Mouse (Mus musculus) skeletal muscle tissue, adult 2 months (tissue): ENCODE data around the gene Coq8b.
A peak's percentile ranks its signal among the peaks of the same experiment; 100 is the strongest.

ENCODE experiments used
- DNase-seq: peaks from one replicate; pipeline ENCODE4 v3.0.0-alpha.2; 2012; ENCODE audit warnings: low read depth, low spot score

Gene Coq8b

GRCm38 (mm10) chr7:27271423-27271822 lies 38.6 kb downstream of the Coq8b start:
- DNase-seq, result no peak

DNA sequence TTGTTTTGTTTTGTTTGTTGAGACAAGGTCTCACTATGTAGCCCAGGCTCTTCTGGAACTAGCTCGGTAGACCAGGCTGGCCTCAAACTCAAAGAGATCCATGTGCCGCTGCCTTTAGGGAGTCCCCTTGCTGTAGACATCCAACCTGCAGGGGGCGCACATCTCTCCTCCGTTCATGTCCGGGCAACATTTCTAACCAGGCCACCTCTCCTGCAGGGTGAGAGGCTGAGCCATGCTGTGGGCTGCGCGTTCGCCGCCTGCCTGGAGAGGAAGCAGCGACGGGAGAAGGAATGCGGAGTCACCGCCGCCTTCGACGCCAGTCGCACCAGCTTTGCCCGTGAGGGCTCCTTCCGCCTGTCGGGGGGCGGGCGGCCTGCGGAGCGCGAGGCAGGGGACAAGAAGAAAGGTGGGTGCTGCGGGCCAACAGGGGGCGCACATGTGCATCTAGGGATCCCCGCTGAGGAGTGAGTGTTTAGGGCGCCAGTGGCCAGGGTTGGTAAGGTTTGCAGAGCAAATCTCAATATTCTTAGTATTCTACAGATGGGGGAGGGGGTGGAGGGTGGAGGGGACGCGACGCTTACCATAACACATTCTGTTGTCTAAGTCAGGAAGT lies 41.0 kb downstream of the Coq8b start:
- DNase-seq, result no peak

DNA sequence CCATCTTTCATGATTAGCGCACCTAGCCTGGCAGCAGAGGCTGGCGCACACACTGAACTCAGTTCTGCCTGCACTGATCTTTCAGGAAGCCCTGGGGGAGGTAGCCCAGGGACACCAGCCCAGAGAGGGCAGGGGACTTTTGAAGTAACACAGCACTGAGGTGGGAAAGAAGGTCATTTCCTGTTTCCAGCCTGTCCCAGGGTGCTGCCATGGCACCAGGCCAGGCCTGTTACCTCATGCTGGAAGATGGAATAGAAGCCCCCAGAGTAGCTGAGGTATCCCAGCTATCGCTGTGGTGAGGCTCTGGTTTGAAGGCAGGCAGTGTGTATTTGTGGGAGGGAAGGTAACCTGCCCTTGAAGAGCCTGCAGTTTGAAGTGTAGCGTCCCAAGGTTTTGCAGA lies 42.1 kb downstream of the Coq8b start:
- DNase-seq, result no peak

- no peak for DNase-seq
Measured at GRCm38 (mm10) chr7:27276021-27276420, 43.2 kb downstream of the Coq8b start.

GRCm38 (mm10) chr7:27277191-27277590 lies 44.4 kb downstream of the Coq8b start:
- no peak for DNase-seq

DNA sequence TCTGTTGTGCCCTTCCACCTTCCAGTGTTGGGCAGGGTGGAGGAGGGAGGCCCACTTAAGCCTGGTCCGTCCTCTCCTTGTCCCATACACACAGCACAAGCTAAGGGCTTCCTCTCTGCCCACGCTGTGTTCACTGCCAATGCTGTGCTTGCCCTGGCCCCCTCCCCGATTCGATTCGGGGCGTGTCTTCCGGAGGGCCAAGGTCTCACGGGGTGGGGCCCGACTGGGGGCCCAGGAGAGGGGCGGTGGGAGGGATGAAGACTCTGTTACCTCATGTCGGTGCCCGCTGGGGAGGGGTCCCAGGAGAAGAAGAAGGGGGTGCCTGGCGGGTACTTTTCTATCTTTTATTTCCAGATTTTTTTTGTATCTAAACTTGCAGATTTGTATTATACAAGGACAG lies 48.9 kb downstream of the Coq8b start:
- DNase-seq, result no peak

DNA sequence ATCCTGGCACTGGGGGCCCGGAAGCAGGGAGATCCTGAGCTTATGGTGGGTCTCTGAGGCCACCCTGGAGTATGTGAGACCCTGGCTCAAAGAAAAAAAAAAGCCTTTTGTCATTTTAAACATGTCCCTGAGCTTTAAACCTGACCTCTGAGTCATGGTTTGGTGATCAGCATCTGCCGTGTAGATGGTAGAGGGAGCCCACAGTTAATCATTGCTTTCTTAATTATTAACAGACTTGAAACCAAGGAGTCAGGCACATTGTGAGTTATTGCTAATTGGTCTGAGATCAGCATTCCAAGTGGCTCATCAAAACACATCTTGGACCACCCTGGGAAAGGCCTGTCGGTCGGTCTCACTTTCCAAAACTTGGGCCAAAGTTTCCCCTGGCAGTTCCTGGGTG lies 49.4 kb downstream of the Coq8b start:
- no peak for DNase-seq

DNA sequence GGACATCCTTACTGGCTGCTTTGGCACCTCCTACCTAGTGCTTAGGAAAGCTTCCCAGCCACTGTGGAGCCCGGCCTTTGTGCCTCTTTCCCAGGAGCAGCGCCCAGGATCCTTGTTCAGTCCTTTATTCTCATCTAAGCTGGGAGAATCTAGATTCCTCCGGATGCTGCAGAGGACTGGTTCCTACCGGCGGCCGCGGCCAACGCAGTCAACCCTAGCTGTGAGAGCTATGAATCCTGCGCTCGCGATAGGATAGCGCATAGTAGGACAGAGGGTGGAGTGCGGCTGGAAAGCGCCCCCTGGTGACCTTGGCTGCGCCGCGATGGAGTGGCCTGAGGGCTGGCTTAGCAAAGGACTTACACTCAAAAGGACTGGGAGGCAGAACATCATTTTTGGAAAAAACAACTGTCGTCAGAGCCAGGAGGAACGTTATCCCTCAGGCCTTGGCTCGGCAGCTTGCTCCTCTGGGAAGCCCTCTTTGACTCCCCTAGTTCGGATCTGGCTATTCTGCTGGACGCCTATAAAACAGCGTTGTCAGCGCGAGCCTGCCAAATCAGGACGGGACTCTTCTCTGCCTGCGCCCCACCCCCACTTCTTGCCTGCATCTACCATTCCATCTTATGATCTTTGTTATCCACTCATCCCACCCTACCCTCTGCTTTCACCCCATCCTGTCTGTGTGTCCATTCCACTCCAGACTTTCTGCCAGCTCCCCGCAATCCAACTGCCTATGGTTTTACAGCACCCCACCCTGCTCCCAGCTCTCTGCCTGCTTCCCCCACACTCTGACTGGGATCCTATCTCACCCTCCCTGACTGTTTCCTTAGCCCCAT lies 52.3 kb downstream of the Coq8b start:
- peak; percentile 73 for DNase-seq

- DNase-seq, result peak; percentile 50
Measured at GRCm38 (mm10) chr7:27285698-27286066, 52.9 kb downstream of the Coq8b start.

DNA sequence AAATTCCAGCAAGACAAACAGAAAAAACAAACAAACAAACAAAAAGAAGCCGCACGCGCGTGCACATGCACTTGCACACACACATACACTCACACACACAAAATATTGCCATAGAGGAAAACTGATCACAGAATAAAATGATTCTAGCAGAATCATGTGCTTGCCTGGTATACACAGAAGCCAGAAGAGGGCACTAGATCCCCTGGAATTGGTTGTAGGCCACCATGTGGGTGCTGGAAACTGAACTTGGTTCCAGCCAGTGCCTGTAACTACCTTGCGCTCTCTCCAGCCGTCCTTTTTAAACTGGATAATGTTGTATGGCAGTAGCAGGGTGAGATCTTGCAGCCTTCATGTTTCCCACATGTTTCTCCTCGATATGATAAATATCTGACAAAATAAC lies 55.9 kb downstream of the Coq8b start:
- DNase-seq, result no peak

DNA sequence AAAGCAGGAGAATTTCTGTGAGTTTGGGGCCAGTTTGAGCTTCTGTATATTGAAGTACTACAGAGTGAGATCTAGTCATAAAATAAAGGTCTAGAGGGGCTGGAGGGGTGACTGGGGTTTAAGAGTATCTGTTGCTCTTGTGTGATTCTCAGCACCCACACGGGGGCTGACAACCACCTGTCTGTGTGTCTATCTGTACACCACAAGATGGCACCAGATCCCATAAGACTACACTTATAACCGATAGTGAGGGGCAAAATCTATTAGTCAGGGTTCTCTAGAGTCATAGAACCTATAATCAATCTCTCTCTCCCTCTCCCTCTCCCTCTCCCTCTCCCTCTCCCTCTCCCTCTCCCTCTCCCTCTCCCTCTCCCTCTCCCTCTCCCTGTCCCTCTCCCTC lies 57.7 kb downstream of the Coq8b start:
- no peak for DNase-seq

GRCm38 (mm10) chr7:27291795-27292466 lies 59.1 kb downstream of the Coq8b start:
- DNase-seq, result peak; percentile 85

DNA sequence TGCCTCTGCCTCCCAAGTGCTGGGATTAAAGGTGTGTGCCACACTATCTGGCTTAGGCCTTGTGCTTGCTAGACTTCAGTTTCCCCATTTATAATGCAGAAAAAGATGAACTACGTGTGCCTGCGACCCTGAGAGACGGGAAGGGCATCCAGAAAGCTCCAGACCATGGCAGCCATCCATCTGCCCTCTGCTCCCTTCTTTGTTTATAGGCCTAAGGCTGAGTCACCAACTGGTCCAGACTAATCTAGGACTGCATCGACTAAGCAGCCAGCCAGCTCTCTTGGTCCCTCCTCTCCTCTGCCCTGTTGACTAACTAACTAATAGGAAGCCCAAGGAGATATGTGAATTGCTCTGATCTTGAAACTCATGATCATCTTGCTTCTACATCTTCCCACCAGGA lies 63.1 kb downstream of the Coq8b start:
- no peak for DNase-seq

DNA sequence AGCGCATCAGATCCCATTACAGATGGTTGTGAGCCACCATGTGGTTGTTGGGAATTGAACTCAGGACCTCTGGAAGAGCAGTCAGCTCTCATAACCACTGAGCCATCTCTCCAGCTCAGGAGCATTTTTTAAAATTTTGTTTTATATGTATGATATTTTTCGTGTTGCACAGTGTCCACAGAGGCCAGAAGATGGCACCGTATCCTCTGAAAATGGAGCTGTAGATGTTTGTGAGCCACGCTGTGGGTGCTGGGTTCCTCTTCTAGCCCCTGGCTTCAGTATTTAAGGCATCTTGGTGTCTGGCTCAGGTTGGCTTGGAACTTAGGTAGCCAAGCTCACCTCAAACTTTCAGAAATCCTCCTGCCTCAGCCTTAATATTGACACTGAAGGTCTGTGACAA lies 63.7 kb downstream of the Coq8b start:
- DNase-seq, result no peak

GRCm38 (mm10) chr7:27298033-27298610 lies 65.3 kb downstream of the Coq8b start:
- DNase-seq, result no peak

DNA sequence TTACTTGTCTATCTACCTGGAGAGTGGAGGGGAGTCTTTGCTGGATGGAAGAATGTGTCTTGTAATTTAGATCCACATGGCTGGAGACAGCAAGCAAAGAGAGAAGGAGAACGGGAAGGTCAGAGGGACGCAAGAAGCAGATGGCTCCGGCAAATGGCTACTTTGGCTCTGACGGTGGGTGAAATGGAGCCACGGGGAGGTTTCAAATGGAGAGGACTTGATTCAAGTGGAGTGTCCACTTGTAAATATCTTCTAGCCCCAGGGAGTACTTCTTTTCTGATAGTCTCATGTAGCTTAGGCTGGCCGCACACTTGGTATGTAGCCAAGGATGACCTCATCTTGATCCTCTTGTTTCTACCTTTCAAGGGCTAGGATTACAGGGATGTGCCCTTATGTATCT lies 66.0 kb downstream of the Coq8b start:
- no peak for DNase-seq

DNA sequence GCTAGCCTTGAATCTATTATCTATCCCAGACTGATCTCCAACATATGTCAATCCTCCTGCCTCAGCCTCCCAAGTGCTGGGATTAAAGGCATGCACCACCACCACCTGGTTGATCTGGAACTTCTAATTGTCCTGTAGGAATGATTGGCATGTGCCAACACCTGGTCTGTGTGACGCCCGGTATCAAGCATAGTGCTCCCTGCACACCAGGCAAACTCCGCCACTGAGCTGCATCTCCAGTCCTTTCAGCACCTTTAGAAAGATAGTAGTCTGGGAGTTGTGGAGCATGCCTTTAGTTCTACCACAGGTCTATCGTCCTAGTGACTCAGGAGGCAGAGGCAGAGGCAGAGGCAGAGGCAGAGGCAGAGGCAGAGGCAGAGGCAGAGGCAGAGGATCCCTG lies 67.5 kb downstream of the Coq8b start:
- no peak for DNase-seq

GRCm38 (mm10) chr7:27300801-27301200 lies 68.0 kb downstream of the Coq8b start:
- no peak for DNase-seq

DNA sequence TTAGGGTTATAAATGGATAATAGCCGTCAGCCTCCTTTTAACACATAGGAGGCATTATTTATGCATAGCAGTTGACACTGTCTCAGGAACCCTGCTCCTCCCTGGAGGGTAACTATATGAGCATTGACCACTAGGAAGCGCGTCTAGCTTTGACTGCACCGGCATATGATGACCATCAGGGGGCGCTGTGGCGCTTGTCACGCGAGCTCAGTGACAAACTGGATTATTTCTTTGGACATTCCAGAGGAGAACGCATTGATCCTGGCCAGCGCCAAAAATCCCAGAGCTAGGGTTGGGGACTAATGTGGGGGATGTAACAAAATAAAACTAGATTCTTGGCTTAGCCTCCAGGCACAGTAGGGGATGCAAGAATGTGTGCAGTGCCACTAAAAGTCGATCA lies 69.3 kb downstream of the Coq8b start:
- DNase-seq, result peak; percentile 80

GRCm38 (mm10) chr7:27305091-27305730 lies 72.4 kb downstream of the Coq8b start:
- DNase-seq, result no peak

DNA sequence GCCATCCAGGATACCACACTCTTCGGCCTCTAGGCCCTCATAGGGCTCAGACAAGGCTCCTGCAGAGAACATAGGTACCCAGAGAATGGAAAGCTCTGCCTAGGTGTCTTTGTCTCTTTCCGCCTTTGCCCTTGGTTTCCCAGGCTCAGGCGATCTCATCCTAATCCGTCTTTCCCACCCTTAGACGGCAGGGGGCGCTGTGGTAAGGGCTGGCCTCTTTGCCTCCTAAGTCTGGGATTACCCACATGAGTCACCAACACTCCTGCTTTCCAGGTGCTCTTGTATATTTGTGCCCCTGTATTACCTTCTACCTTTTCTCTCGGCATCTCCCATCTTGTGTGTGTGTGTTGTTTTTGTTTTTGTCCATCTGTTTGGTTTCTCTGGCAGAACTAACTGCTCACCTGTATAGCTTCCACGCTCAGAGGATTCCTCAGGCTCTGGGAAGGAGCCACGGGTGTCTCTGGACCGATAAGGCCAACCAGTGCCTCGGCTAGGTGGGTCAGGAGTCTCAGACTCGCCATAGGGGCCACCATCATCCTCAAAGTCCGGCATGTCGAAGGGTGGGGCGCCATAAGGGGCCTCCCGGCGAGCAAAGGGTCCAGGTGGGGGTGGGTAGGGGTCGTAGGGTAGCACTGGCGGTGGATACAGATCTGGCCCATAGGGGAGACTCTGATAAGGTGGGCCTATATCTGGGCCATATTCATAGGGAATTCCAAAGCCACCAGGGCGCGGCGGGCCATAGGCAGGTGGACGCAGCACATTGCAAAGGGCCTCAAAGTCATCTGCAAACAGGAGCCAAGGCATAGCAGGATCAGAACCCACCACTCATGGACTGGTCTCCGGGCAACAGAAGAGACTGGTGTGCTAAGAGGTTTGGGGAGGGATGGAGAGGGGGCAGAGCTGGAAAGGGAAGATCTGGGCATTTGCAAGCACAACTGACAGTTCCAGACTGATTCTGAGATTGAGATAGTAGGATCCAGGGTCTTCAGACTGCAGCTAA lies 73.6 kb downstream of the Coq8b start:
- no peak for DNase-seq
